Mouse (Mus musculus) hindbrain, embryonic 12.5 days (tissue): Measurements from ENCODE around the gene Ism1. TPM values are rescaled to one million over a fixed set of nuclear protein-coding genes. Genes with fewer than 3 reads are reported as not detected.
A peak's percentile ranks its signal among the peaks of the same experiment; 100 is the strongest.

Source experiments
- ATAC-seq: fragments of 200-750 bp; cut with Nextera tagmentation; 2 replicates; pipeline ENCODE4 v1.8.0; 2017; ENCODE audit warnings: moderate TSS enrichment; ENCODE audit not compliant: low FRiP score
- H3K27ac ChIP-seq: fragments of 300-500 bp; sonication (generic); 2 replicates; pipeline ENCODE4 v1.5.1; 2016; ENCODE audit warnings: mild to moderate bottlenecking
- H3K27me3 ChIP-seq: fragments of 300-500 bp; sonication (generic); 2 replicates; pipeline ENCODE4 v1.6.1; 2016; ENCODE audit warnings: mild to moderate bottlenecking
- H3K36me3 ChIP-seq: fragments of 300-500 bp; sonication (generic); 2 replicates; pipeline ENCODE4 v1.6.1; 2016; ENCODE audit warnings: mild to moderate bottlenecking
- H3K4me1 ChIP-seq: fragments of 300-500 bp; sonication (generic); 2 replicates; pipeline ENCODE4 v1.6.1; 2016
- H3K4me2 ChIP-seq: fragments of 300-500 bp; sonication (generic); replicated peaks from 2 replicates; pipeline ENCODE4 v1.6.1; 2016; ENCODE audit warnings: mild to moderate bottlenecking
- H3K4me3 ChIP-seq: fragments of 300-500 bp; sonication (generic); 2 replicates; pipeline ENCODE4 v1.5.1; 2016; ENCODE audit warnings: mild to moderate bottlenecking
- H3K9ac ChIP-seq: fragments of 300-500 bp; sonication (generic); 2 replicates; pipeline ENCODE4 v1.6.1; 2016; ENCODE audit warnings: mild to moderate bottlenecking, moderate library complexity
- H3K9me3 ChIP-seq: fragments of 300-500 bp; sonication (generic); replicated peaks from 2 replicates; pipeline ENCODE4 v1.6.1; 2016; ENCODE audit warnings: mild to moderate bottlenecking
- WGBS: fragments of 180-500 bp; shearing (Covaris S2); methylation state at CpG from one replicate; pipeline ENCODE4 v1.1.7; 2016; 5-methylcytosine and 5-hydroxymethylcytosine counted together
- polyA plus RNA-seq: library from polyadenylated mRNA; unstranded; fragments of >200 nt; fragmentation: Nextera tagmentation; extraction: Ambion mirVana; gene quantifications from 2 replicates; pipeline ENCODE4 v1.2.1, GENCODE M21; 2016

The Ism1 gene
- polyA plus RNA-seq, result 1.7 and 1.8 TPM in 2 replicates

DNA sequence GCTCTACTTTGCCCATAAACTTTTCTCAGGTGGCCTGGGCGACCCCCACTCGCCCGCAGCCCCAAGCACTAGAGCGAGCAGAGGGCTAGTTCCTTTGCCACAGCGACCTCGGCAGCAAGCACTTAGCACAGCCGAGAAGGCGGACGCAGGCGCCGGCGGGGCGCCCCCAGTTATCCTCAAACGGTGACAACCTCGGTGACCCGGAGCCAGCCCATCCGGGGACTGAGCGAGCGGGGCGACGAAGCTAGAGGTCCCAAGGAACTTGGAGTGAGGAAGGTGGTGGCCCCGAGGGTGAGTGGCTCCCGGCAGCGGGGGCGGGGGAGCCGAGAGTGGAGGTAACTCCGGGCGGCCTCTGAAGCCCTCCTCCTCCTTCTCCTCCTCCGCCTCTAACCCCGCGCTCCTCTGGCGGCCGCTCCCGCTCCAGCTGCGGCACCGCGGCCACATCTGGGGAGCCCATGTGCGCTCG, at the start of gene Ism1:
Gene Ism1 (plus strand): TSS at position 370 of the 466 bp plus-strand sequence.
- H3K4me2 ChIP-seq, result peak within 1 kb of the TSS; percentile 100
- peak; percentile 74 for ATAC-seq
- H3K4me1 ChIP-seq, result peaks cover 20% of the 10 kb centered on the region
- 0% methylated on average over 24 of the region's 39 CpGs for WGBS
- H3K27ac ChIP-seq, result peak within 1 kb of the TSS; percentile 83
- peaks cover 23% of the 10 kb centered on the region for H3K27me3 ChIP-seq
- H3K9ac ChIP-seq, result peak within 1 kb of the TSS; percentile 83
- H3K9me3 ChIP-seq, result no peaks in the 10 kb centered on the region
- peak within 1 kb of the TSS; percentile 94 for H3K4me3 ChIP-seq
- no peaks in the 10 kb centered on the region for H3K36me3 ChIP-seq

GRCm38 (mm10) chr2:139628731-139629130, 49.2 kb upstream of the Ism1 start:
- H3K27me3 ChIP-seq, result no peaks in the 10 kb centered on the region
- H3K36me3 ChIP-seq, result no peaks in the 10 kb centered on the region
- no peaks in the 10 kb centered on the region for H3K4me1 ChIP-seq
- no peak overlapping the region for H3K27ac ChIP-seq
- 87% methylated on average over 4 of the region's 4 CpGs for WGBS
- H3K9me3 ChIP-seq, result no peaks in the 10 kb centered on the region
- H3K4me3 ChIP-seq, result no peak overlapping the region
- ATAC-seq, result no peak
- H3K9ac ChIP-seq, result no peak overlapping the region
- H3K4me2 ChIP-seq, result no peak overlapping the region

GRCm38 (mm10) chr2:139629653-139630052, 48.3 kb upstream of the Ism1 start:
- H3K9ac ChIP-seq, result no peak overlapping the region
- no peak overlapping the region for H3K4me2 ChIP-seq
- no peaks in the 10 kb centered on the region for H3K36me3 ChIP-seq
- WGBS, result 78% methylated on average over 3 of the region's 3 CpGs
- no peaks in the 10 kb centered on the region for H3K4me1 ChIP-seq
- H3K9me3 ChIP-seq, result no peaks in the 10 kb centered on the region
- H3K4me3 ChIP-seq, result no peak overlapping the region
- H3K27me3 ChIP-seq, result no peaks in the 10 kb centered on the region
- H3K27ac ChIP-seq, result no peak overlapping the region
- no peak for ATAC-seq

GRCm38 (mm10) chr2:139634506-139634905, 43.5 kb upstream of the Ism1 start:
- Histone ChIP-seq H3K27ac (no peak overlapping the region), H3K4me1 (no peaks in the 10 kb centered on the region), H3K9me3 (no peaks in the 10 kb centered on the region), H3K4me2 (no peak overlapping the region), H3K4me3 (no peak overlapping the region), H3K9ac (no peak overlapping the region), H3K27me3 (no peaks in the 10 kb centered on the region), H3K36me3 (no peaks in the 10 kb centered on the region)
- 77% methylated on average over 4 of the region's 4 CpGs for WGBS
- no peak for ATAC-seq

DNA sequence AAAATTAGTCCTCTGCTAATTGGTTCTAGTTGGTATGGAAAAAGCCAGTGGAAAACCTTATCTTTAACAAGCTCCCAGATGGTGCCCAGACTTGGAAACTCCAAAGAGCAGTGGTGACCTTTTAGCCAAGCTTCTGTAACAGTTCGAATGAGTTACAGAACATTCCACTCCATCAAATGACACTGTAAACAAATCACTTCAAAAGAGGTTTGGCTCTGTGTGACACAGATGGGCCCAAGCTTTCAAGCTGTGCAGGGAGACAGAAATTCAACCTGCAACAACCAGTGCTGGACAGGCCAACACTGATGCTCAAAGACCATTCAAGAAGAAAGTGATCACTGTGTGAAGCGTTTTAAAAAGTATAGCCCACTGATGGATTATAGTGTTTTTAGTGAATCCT, 40.1 kb upstream of the Ism1 start:
- Histone ChIP-seq H3K27me3 (no peaks in the 10 kb centered on the region), H3K4me2 (no peak overlapping the region), H3K9me3 (no peaks in the 10 kb centered on the region), H3K4me1 (no peaks in the 10 kb centered on the region), H3K36me3 (no peaks in the 10 kb centered on the region), H3K4me3 (no peak overlapping the region), H3K9ac (no peak overlapping the region), H3K27ac (no peak overlapping the region)
- WGBS, result 42% methylated on average over 2 of the region's 2 CpGs
- no peak for ATAC-seq

GRCm38 (mm10) chr2:139641757-139642385, 36.1 kb upstream of the Ism1 start:
- Histone ChIP-seq H3K4me2 (no peak overlapping the region), H3K27me3 (no peaks in the 10 kb centered on the region), H3K4me3 (no peak overlapping the region), H3K27ac (no peak overlapping the region), H3K4me1 (no peaks in the 10 kb centered on the region), H3K9me3 (no peaks in the 10 kb centered on the region), H3K9ac (no peak overlapping the region), H3K36me3 (no peaks in the 10 kb centered on the region)
- no peak for ATAC-seq
- 55% methylated on average over 7 of the region's 7 CpGs for WGBS

GRCm38 (mm10) chr2:139649518-139649917, 28.5 kb upstream of the Ism1 start:
- Histone ChIP-seq H3K4me2 (no peak overlapping the region), H3K9me3 (no peaks in the 10 kb centered on the region), H3K27me3 (no peaks in the 10 kb centered on the region), H3K27ac (no peak overlapping the region), H3K4me3 (no peak overlapping the region), H3K4me1 (no peaks in the 10 kb centered on the region), H3K36me3 (no peaks in the 10 kb centered on the region), H3K9ac (no peak overlapping the region)
- WGBS, result 77% methylated on average over 3 of the region's 3 CpGs
- no peak for ATAC-seq

- 56% methylated on average over 4 of the region's 4 CpGs for WGBS
- no peak for ATAC-seq
- H3K27ac ChIP-seq, result no peak overlapping the region
Measured at GRCm38 (mm10) chr2:139656750-139657149, 21.2 kb upstream of the Ism1 start.

GRCm38 (mm10) chr2:139671838-139672237, 6.1 kb upstream of the Ism1 start:
- Histone ChIP-seq H3K27me3 (peaks cover 12% of the 10 kb centered on the region), H3K4me1 (peaks cover 8% of the 10 kb centered on the region), H3K4me3 (no peak overlapping the region), H3K9ac (no peak overlapping the region), H3K4me2 (no peak overlapping the region), H3K36me3 (no peaks in the 10 kb centered on the region), H3K9me3 (no peaks in the 10 kb centered on the region), H3K27ac (no peak overlapping the region)
- WGBS, result 85% methylated on average over 3 of the region's 3 CpGs
- ATAC-seq, result no peak

More at GRCm38 (mm10) chr2:139656750-139657149, 21.2 kb upstream of the Ism1 start:
- H3K9me3 ChIP-seq, result no peaks in the 10 kb centered on the region
- H3K27me3 ChIP-seq, result no peaks in the 10 kb centered on the region
- no peak overlapping the region for H3K9ac ChIP-seq
- H3K4me2 ChIP-seq, result no peak overlapping the region
- H3K4me1 ChIP-seq, result no peaks in the 10 kb centered on the region
- no peaks in the 10 kb centered on the region for H3K36me3 ChIP-seq
- H3K4me3 ChIP-seq, result no peak overlapping the region

- Histone ChIP-seq H3K4me3 (no peak overlapping the region), H3K4me1 (peaks cover 12% of the 10 kb centered on the region), H3K36me3 (no peaks in the 10 kb centered on the region), H3K27ac (no peak overlapping the region), H3K9ac (no peak overlapping the region), H3K27me3 (peaks cover 12% of the 10 kb centered on the region), H3K4me2 (no peak overlapping the region), H3K9me3 (no peaks in the 10 kb centered on the region)
- ATAC-seq, result no peak
- WGBS, result 67% methylated on average over 2 of the region's 2 CpGs
Measured at GRCm38 (mm10) chr2:139672371-139672770, 5.6 kb upstream of the Ism1 start.

DNA sequence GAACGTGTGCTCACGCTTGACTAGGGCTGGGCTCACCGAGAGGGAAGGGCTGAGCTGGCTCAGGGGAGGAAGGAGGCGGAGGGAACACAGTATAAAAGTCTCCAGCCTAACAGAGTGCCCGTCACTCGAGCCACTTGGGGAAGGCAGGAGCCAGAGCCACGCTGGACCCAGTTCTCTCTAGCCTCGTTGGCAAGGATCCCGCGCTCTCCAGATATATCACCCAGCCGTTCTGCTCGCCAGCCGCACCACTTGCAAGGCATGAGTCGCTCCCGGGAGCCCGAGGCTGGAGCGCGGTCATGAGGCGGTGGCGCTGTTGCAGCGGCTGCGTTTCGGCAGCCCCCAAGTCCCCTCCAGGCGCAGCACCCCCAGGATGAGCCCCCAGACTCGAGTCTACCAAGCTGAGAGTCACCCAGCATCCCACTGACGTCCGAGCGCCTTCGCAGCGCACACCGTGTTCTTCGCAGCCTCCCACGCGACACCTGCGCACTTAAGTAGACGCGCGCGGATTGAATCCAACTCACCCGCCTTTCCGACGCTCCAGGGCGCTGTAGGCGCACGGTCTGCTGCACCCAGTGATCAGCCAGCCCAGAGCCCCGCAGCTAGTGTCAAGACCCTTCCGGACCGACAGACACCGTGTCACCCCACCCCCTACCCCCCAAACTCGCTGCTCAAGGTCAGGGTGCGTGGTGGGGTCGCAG, 764 bp upstream of the Ism1 start:
- under 1% methylated on average over 52 of the region's 52 CpGs for whole genome bisulfite sequencing
- H3K9ac ChIP-seq, result peak overlapping the region; percentile 83
- no peaks in the 10 kb centered on the region for H3K36me3 ChIP-seq
- H3K4me2 ChIP-seq, result peak overlapping the region; percentile 100
- peak; percentile 69 for ATAC-seq
- no peaks in the 10 kb centered on the region for H3K9me3 ChIP-seq
- H3K27ac ChIP-seq, result no peak overlapping the region
- H3K4me3 ChIP-seq, result peak overlapping the region; percentile 94
- peaks cover 20% of the 10 kb centered on the region for H3K4me1 ChIP-seq
- H3K27me3 ChIP-seq, result peaks cover 23% of the 10 kb centered on the region

GRCm38 (mm10) chr2:139678275-139679140, 530 bp downstream of the Ism1 start:
- H3K4me2 ChIP-seq, result peak overlapping the region; percentile 100
- H3K4me3 ChIP-seq, result peak overlapping the region; percentile 94
- ATAC-seq, result peak; percentile 90
- peak overlapping the region; percentile 83 for H3K9ac ChIP-seq
- H3K27ac ChIP-seq, result peak overlapping the region; percentile 83
- H3K4me1 ChIP-seq, result peaks cover 20% of the 10 kb centered on the region
- no peaks in the 10 kb centered on the region for H3K9me3 ChIP-seq
- WGBS, result 1% methylated on average over 52 of the region's 84 CpGs
- H3K27me3 ChIP-seq, result peaks cover 23% of the 10 kb centered on the region
- H3K36me3 ChIP-seq, result no peaks in the 10 kb centered on the region
